Mouse (Mus musculus) hindbrain, embryonic 14.5 days (tissue): ENCODE data around the gene Plac9a. TPM values are rescaled to one million over a fixed set of nuclear protein-coding genes. Genes with fewer than 3 reads are reported as not detected.
"Not testable (repeated sequence)": the region's sequence is repeated elsewhere in the genome, so short reads cannot be mapped to it uniquely, and the experiment has no call there.

Experiments used
- ATAC-seq: fragments of 200-750 bp; cut with Nextera tagmentation; 2 replicates; pipeline ENCODE4 v1.8.0; 2017; ENCODE audit warnings: moderate number of reproducible peaks, mild to moderate bottlenecking, moderate TSS enrichment, moderate library complexity; ENCODE audit not compliant: low FRiP score
- DNase-seq: peaks from one replicate; pipeline ENCODE4 v3.0.0-alpha.2; 2015; ENCODE audit warnings: low spot score
- H3K27ac ChIP-seq: fragments of 300-500 bp; sonication (generic); 2 replicates; pipeline ENCODE4 v1.5.1; 2014; ENCODE audit warnings: mild to moderate bottlenecking, moderate library complexity
- H3K27me3 ChIP-seq: fragments of 300-500 bp; sonication (generic); 2 replicates; pipeline ENCODE4 v1.6.1; 2014; ENCODE audit warnings: mild to moderate bottlenecking, low read length, mixed read lengths; ENCODE audit not compliant: control insufficient read depth, insufficient read depth
- H3K36me3 ChIP-seq: fragments of 300-500 bp; sonication (generic); replicated peaks from 2 replicates; pipeline ENCODE4 v1.6.1; 2014; ENCODE audit not compliant: control insufficient read depth, insufficient read depth
- H3K4me1 ChIP-seq: fragments of 300-500 bp; sonication (generic); replicated peaks from 2 replicates; pipeline ENCODE4 v1.6.1; 2014; ENCODE audit warnings: antibody characterized with exemption, low read length, mixed read lengths; ENCODE audit not compliant: control insufficient read depth, insufficient read depth
- H3K4me2 ChIP-seq: fragments of 300-500 bp; sonication (generic); replicated peaks from 2 replicates; pipeline ENCODE4 v1.6.1; 2014; ENCODE audit warnings: mild to moderate bottlenecking, moderate library complexity
- H3K4me3 ChIP-seq: fragments of 300-500 bp; sonication (generic); replicated peaks from 2 replicates; pipeline ENCODE4 v1.5.1; 2014; ENCODE audit warnings: mild to moderate bottlenecking, low read length
- H3K9ac ChIP-seq: fragments of 300-500 bp; sonication (generic); 2 replicates; pipeline ENCODE4 v1.6.1; 2014
- H3K9me3 ChIP-seq: fragments of 300-500 bp; sonication (generic); 2 replicates; pipeline ENCODE4 v1.6.1; 2016; ENCODE audit warnings: low read length; ENCODE audit not compliant: control insufficient read depth
- WGBS: fragments of 180-500 bp; shearing (Covaris S2); extraction: QIAGEN DNeasy Blood & Tissue Kit; methylation state at CpG from one replicate; pipeline ENCODE4 v1.1.7; 2014; 5-methylcytosine and 5-hydroxymethylcytosine counted together
- polyA plus RNA-seq: library from polyadenylated mRNA; unstranded; fragments of >200 nt; fragmentation: Nextera tagmentation; extraction: Ambion mirVana; gene quantifications from 2 replicates; pipeline ENCODE4 v1.2.1, GENCODE M21; 2014

Plac9a gene
- not detected in 2 replicates for polyA plus RNA-seq

- not testable (repeated sequence) for H3K4me2 ChIP-seq, H3K9me3 ChIP-seq, H3K9ac ChIP-seq, H3K36me3 ChIP-seq, H3K4me3 ChIP-seq, H3K27ac ChIP-seq, DNase-seq, ATAC-seq, H3K27me3 ChIP-seq, H3K4me1 ChIP-seq
- WGBS, result no CpG with 5 or more reads among the region's 10 CpGs
Observed at GRCm38 (mm10) chr14:25903000-25903399, at the start of gene Plac9a. TSS of gene Plac9a (minus strand) at chr14:25903100.

- not testable (repeated sequence) for H3K36me3 ChIP-seq, DNase-seq, H3K27me3 ChIP-seq, H3K4me1 ChIP-seq, H3K4me3 ChIP-seq, H3K4me2 ChIP-seq, H3K9me3 ChIP-seq, ATAC-seq, H3K27ac ChIP-seq, H3K9ac ChIP-seq
- WGBS, result no CpG with 5 or more reads among the region's 8 CpGs
Observed at GRCm38 (mm10) chr14:25938004-25938403, 35.1 kb upstream of the Plac9a start, which contains the start of gene Cphx1. TSS of gene Cphx1 (plus strand) at chr14:25938304.

GRCm38 (mm10) chr14:25936867-25937630 is 34.1 kb upstream of the Plac9a start:
- DNase-seq, H3K27ac ChIP-seq, H3K9me3 ChIP-seq, H3K9ac ChIP-seq, H3K4me3 ChIP-seq, H3K4me2 ChIP-seq, H3K36me3 ChIP-seq, H3K4me1 ChIP-seq, ATAC-seq, H3K27me3 ChIP-seq: not testable (repeated sequence)
- WGBS, result no CpG with 5 or more reads among the region's 5 CpGs

GRCm38 (mm10) chr14:25927562-25927881 is 24.6 kb upstream of the Plac9a start, which contains the start of gene Tmem254a:
TSS of gene Tmem254a (minus strand) at chr14:25927672.
- not testable (repeated sequence) for H3K9me3 ChIP-seq, H3K27me3 ChIP-seq, H3K36me3 ChIP-seq, H3K4me3 ChIP-seq, H3K4me2 ChIP-seq, DNase-seq, H3K27ac ChIP-seq, H3K4me1 ChIP-seq, H3K9ac ChIP-seq
- WGBS, result no CpG with 5 or more reads among the region's 10 CpGs
- ATAC-seq, result peak; percentile 84; the same call in 1 of the 2 replicates

GRCm38 (mm10) chr14:25926814-25927561 is 24.1 kb upstream of the Plac9a start:
- H3K9ac ChIP-seq, H3K36me3 ChIP-seq, H3K4me3 ChIP-seq, H3K4me1 ChIP-seq, DNase-seq, H3K4me2 ChIP-seq, H3K27me3 ChIP-seq, H3K9me3 ChIP-seq, H3K27ac ChIP-seq: not testable (repeated sequence)
- peak; percentile 94 for ATAC-seq
- WGBS, result no CpG with 5 or more reads among the region's 44 CpGs

- H3K27me3 ChIP-seq, H3K9me3 ChIP-seq, H3K4me1 ChIP-seq, ATAC-seq, H3K36me3 ChIP-seq, H3K4me2 ChIP-seq, H3K27ac ChIP-seq, H3K4me3 ChIP-seq, DNase-seq, H3K9ac ChIP-seq: not testable (repeated sequence)
- no CpG with 5 or more reads among the region's 5 CpGs for WGBS
Observed at GRCm38 (mm10) chr14:25918427-25919170, 15.7 kb upstream of the Plac9a start.

- not testable (repeated sequence) for H3K9me3 ChIP-seq, H3K9ac ChIP-seq, ATAC-seq, H3K4me2 ChIP-seq, DNase-seq, H3K4me1 ChIP-seq, H3K27ac ChIP-seq, H3K27me3 ChIP-seq, H3K4me3 ChIP-seq, H3K36me3 ChIP-seq
- no CpG with 5 or more reads among the region's 8 CpGs for WGBS
Observed at GRCm38 (mm10) chr14:25908976-25909375, 6.1 kb upstream of the Plac9a start.

- no CpG with 5 or more reads among the region's 9 CpGs for WGBS
- H3K4me2 ChIP-seq, ATAC-seq: not testable (repeated sequence)
Observed at GRCm38 (mm10) chr14:25907272-25907671, 4.4 kb upstream of the Plac9a start.

GRCm38 (mm10) chr14:25905243-25905642 is 2.3 kb upstream of the Plac9a start:
- not testable (repeated sequence) for H3K9ac ChIP-seq, H3K27me3 ChIP-seq, H3K4me1 ChIP-seq, H3K9me3 ChIP-seq, H3K4me2 ChIP-seq, ATAC-seq, H3K4me3 ChIP-seq, H3K36me3 ChIP-seq, DNase-seq, H3K27ac ChIP-seq
- WGBS, result 40% methylated on average over 1 of the region's 5 CpGs

More at GRCm38 (mm10) chr14:25907272-25907671, 4.4 kb upstream of the Plac9a start:
- not testable (repeated sequence) for H3K9ac ChIP-seq, H3K4me3 ChIP-seq, H3K9me3 ChIP-seq, H3K36me3 ChIP-seq, DNase-seq, H3K27ac ChIP-seq, H3K4me1 ChIP-seq, H3K27me3 ChIP-seq
